Mouse (Mus musculus): Measurements from ENCODE around the gene Nsun2. TPM values are rescaled to one million over a fixed set of nuclear protein-coding genes. Genes with fewer than 3 reads are reported as not detected.

The Nsun2 gene
- polyA plus RNA-seq, 1 experiment from 2014 or later, result 82.8 TPM

- Histone ChIP-seq H3K27ac (replicated peaks; ENCODE audit: low read depth, low read length) (no peak overlapping the region), H3K4me2 (ENCODE audit: low read length) (no peak overlapping the region), H3K4me1 (ENCODE audit: control insufficient read depth, insufficient read depth, low read length) (no peaks in the 10 kb centered on the region), H3K27me3 (ENCODE audit: control insufficient read depth, insufficient read depth, low read length) (no peaks in the 10 kb centered on the region), H3K4me3 (replicated peaks; ENCODE audit: low read depth, low read length) (no peak overlapping the region), H3K9ac (replicated peaks; ENCODE audit: low read length) (no peak overlapping the region), H3K9me3 (ENCODE audit: control insufficient read depth, low read length) (no peaks in the 10 kb centered on the region), H3K36me3 (ENCODE audit: control insufficient read depth, insufficient read depth, low read length) (no peaks in the 10 kb centered on the region)
- WGBS, result 86% methylated on average over 5 of the region's 5 CpGs
- no peak for DNase-seq
- ATAC-seq (ENCODE audit: low FRiP score, low TSS enrichment), result no peak
Measured at GRCm38 (mm10) chr13:69673197-69673920, 139.8 kb downstream of the Nsun2 start.

GRCm38 (mm10) chr13:69673921-69674618 lies 140.5 kb downstream of the Nsun2 start:
- WGBS, result 67% methylated on average over 10 of the region's 10 CpGs
- Histone ChIP-seq H3K9me3 (ENCODE audit: control insufficient read depth, low read length) (no peaks in the 10 kb centered on the region), H3K27ac (replicated peaks; ENCODE audit: low read depth, low read length) (no peak overlapping the region), H3K4me3 (replicated peaks; ENCODE audit: low read depth, low read length) (no peak overlapping the region), H3K27me3 (ENCODE audit: control insufficient read depth, insufficient read depth, low read length) (no peaks in the 10 kb centered on the region), H3K9ac (replicated peaks; ENCODE audit: low read length) (no peak overlapping the region), H3K4me1 (ENCODE audit: control insufficient read depth, insufficient read depth, low read length) (no peaks in the 10 kb centered on the region), H3K4me2 (ENCODE audit: low read length) (no peak overlapping the region), H3K36me3 (ENCODE audit: control insufficient read depth, insufficient read depth, low read length) (no peaks in the 10 kb centered on the region)
- DNase-seq (no peak), ATAC-seq (ENCODE audit: low FRiP score, low TSS enrichment) (no peak)

Other genes starting within 250 kb of the Nsun2 start
- 11.5 TPM in 2 replicates for gene Tent4a, start 871 bp downstream of the Nsun2 start, polyA plus RNA-seq (2014; fragmentation: Nextera tagmentation; extraction: Ambion mirVana)
- 21.8 and 25.5 TPM in 2 replicates for gene Srd5a1, start 77.7 kb downstream of the Nsun2 start, polyA plus RNA-seq (2014; fragmentation: Nextera tagmentation; extraction: Ambion mirVana)
- 34.4 and 43.7 TPM in 2 replicates for gene Ube2ql1, start 206.1 kb downstream of the Nsun2 start, polyA plus RNA-seq (2014; fragmentation: Nextera tagmentation; extraction: Ambion mirVana)